Mouse (Mus musculus): Measurements from ENCODE around the gene Robo2.
"Not testable (repeated sequence)": the region's sequence is repeated elsewhere in the genome, so short reads cannot be mapped to it uniquely, and the experiment has no call there.

The Robo2 gene

GRCm38 (mm10) chr16:74128443-74128983 is 283.1 kb downstream of the Robo2 start:
- in situ Hi-C loops (cut with MboI; ENCODE audit: low pct_unique_long_range_greater_than_20kb in 1 of 2, low sequenced_read_pairs in 2 of 2, unreplicated experiment in 1 of 2), result no loop called here

DNA sequence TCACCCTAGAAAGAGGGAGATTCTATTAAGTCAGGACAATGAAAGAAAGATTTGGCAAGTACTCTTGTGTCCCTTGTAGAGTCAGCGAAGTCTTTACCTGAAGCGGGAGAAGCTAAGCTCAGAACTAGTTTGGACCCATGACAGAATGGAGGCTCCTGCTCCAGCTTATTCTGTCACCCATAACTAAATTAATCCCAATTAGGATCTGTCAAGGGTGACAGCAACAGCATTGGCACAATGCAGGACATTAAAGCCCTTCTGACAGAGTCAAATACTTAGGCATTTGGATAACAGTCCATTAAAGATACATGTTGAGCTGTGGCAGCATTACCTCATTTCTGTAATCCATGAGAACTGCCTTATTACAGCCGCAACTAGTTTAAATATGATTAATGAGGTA is 298.5 kb downstream of the Robo2 start:
- in situ Hi-C loops (cut with MboI; ENCODE audit: low pct_unique_long_range_greater_than_20kb in 1 of 2, low sequenced_read_pairs in 2 of 2, unreplicated experiment in 1 of 2), result no loop called here

GRCm38 (mm10) chr16:74111101-74111500 is 300.5 kb downstream of the Robo2 start:
- in situ Hi-C loops (cut with MboI; ENCODE audit: low pct_unique_long_range_greater_than_20kb in 1 of 2, low sequenced_read_pairs in 2 of 2, unreplicated experiment in 1 of 2), result no loop called here

- in situ Hi-C loops (cut with MboI; ENCODE audit: low pct_unique_long_range_greater_than_20kb in 1 of 2, low sequenced_read_pairs in 2 of 2, unreplicated experiment in 1 of 2), result not testable (repeated sequence)
These were observed 307.2 kb downstream of the Robo2 start for GRCm38 (mm10) chr16:74104449-74104848.

GRCm38 (mm10) chr16:74092997-74093801 is 318.4 kb downstream of the Robo2 start:
- in situ Hi-C loops (cut with MboI; ENCODE audit: low pct_unique_long_range_greater_than_20kb in 1 of 2, low sequenced_read_pairs in 2 of 2, unreplicated experiment in 1 of 2), result no loop called here

DNA sequence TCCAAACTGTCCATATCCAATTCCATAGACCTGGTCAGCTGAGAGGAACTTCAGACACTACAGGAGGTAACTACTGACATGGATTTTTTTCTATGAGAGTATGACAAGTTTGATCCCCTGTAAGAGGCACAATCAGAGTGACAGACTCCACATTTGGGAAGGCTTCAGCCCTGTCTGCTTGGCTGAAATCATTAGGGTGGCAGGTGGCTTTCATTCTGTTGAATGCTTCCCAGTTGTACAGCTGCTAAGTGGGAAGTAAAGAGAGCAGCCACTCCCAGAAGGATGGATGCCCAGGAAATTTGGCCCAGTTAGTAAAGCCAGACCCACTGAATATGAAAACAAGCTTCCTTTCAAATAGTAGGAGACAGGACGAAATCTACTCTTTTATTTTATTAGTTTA is 321.7 kb downstream of the Robo2 start:
- in situ Hi-C loops (cut with MboI; ENCODE audit: low pct_unique_long_range_greater_than_20kb in 1 of 2, low sequenced_read_pairs in 2 of 2, unreplicated experiment in 1 of 2), result no loop called here

DNA sequence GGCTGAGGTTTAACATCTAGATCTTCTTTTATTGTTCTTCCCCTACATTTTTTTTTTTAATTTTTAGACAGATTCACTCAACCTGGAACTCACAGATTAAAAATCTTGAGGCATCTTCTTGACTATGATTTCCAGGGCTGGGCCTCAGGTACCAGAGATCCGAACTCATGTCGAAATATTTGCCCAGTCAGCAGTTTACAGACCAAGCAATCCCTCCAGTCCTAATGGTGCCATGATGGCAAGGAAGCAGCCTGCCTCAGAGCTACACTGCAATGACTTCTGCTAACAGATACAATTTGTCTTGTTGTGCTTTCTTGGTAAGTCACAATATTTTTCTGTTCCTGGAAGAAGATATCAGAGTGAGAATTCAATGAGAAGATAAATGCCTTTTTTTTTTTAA is 327.4 kb downstream of the Robo2 start:
- in situ Hi-C loops (cut with MboI; ENCODE audit: low pct_unique_long_range_greater_than_20kb in 1 of 2, low sequenced_read_pairs in 2 of 2, unreplicated experiment in 1 of 2), result no loop called here

GRCm38 (mm10) chr16:74072671-74073070 is 339.0 kb downstream of the Robo2 start:
- in situ Hi-C loops (cut with MboI; ENCODE audit: low pct_unique_long_range_greater_than_20kb in 1 of 2, low sequenced_read_pairs in 2 of 2, unreplicated experiment in 1 of 2), result no loop called here

DNA sequence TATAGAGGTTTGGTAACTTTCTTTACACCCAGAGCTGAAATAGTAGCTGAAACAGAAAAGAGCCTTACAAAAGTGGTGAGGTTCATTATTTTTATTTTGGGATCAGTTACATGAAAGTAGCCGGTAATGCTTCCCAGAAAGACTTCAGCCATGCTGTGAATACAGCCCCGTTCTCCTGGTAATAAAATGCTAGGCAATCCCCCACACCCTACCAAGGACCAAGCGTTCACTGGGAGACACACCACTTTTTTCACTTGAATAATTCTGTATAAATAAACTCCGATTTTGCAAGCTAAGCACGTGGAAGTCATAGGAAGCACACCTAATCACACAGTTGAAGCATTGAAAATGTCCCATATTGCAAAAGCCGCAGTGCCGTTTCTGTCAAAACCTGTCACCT is 341.0 kb downstream of the Robo2 start:
- in situ Hi-C loops (cut with MboI; ENCODE audit: low pct_unique_long_range_greater_than_20kb in 1 of 2, low sequenced_read_pairs in 2 of 2, unreplicated experiment in 1 of 2), result no loop called here

- in situ Hi-C loops (cut with MboI; ENCODE audit: low pct_unique_long_range_greater_than_20kb in 1 of 2, low sequenced_read_pairs in 2 of 2, unreplicated experiment in 1 of 2), result no loop called here
These were observed 345.7 kb downstream of the Robo2 start for GRCm38 (mm10) chr16:74065958-74066357.

GRCm38 (mm10) chr16:74061951-74062350 is 349.7 kb downstream of the Robo2 start:
- in situ Hi-C loops (cut with MboI; ENCODE audit: low pct_unique_long_range_greater_than_20kb in 1 of 2, low sequenced_read_pairs in 2 of 2, unreplicated experiment in 1 of 2), result no loop called here

- in situ Hi-C loops (cut with MboI; ENCODE audit: low pct_unique_long_range_greater_than_20kb in 1 of 2, low sequenced_read_pairs in 2 of 2, unreplicated experiment in 1 of 2), result no loop called here
These were observed 350.1 kb downstream of the Robo2 start for GRCm38 (mm10) chr16:74061479-74061878.

GRCm38 (mm10) chr16:74056886-74057285 is 354.7 kb downstream of the Robo2 start:
- in situ Hi-C loops (cut with MboI; ENCODE audit: low pct_unique_long_range_greater_than_20kb in 1 of 2, low sequenced_read_pairs in 2 of 2, unreplicated experiment in 1 of 2), result no loop called here

DNA sequence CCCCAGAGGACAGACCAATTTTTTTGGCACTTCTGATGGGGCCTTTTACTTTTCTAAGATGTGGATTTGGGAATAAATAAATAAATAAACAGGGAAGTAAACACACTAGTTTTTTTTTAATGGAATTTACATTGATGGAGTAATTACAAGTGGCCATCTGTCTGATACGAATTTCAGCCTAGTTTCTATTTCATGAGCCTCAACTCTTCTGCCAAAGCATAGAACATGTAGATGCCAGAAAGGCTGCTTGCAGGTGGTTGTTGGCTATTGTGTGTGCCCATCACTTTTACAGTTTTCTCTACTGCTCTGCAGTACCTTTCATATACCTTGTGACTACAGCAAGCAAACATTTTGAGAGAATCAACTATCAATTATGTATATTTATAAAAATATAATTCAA is 355.4 kb downstream of the Robo2 start:
- in situ Hi-C loops (cut with MboI; ENCODE audit: low pct_unique_long_range_greater_than_20kb in 1 of 2, low sequenced_read_pairs in 2 of 2, unreplicated experiment in 1 of 2), result no loop called here

DNA sequence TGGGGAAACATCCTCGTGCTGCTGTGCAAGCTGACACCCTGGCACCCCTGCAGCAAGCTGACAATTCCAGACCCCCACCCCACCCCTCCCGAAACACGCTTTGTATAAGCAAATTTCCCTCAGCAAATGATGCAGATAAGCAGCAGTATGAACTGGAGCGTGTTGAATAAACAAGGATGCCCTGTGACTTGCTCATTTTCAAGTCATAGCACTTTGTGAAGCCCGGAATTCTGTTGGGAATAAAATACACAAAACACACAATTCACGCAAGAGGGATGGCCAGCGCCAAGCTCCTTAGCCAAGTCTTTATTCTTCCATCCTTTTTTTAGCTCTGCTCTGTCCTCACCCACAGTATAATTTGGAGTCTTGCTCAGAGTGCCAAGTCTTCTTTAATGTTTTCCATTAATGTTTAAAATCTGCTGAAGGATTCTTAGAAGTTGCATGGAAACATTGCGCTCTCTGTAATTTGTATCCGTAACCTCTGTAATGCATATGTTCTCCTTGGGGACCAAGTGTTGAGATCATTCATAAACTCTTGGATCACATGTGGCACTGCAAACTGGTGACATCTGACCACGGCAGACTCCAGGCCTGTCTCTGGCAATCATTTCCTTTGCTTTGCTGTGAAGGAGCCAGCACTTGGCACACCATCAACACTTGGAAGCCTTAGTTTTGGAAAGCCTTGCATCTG is 356.4 kb downstream of the Robo2 start:
- in situ Hi-C loops (cut with MboI; ENCODE audit: low pct_unique_long_range_greater_than_20kb in 1 of 2, low sequenced_read_pairs in 2 of 2, unreplicated experiment in 1 of 2), result no loop called here

GRCm38 (mm10) chr16:74049467-74049866 is 362.2 kb downstream of the Robo2 start:
- in situ Hi-C loops (cut with MboI; ENCODE audit: low pct_unique_long_range_greater_than_20kb in 1 of 2, low sequenced_read_pairs in 2 of 2, unreplicated experiment in 1 of 2), result no loop called here

GRCm38 (mm10) chr16:74048980-74049379 is 362.6 kb downstream of the Robo2 start:
- in situ Hi-C loops (cut with MboI; ENCODE audit: low pct_unique_long_range_greater_than_20kb in 1 of 2, low sequenced_read_pairs in 2 of 2, unreplicated experiment in 1 of 2), result no loop called here

- in situ Hi-C loops (cut with MboI; ENCODE audit: low pct_unique_long_range_greater_than_20kb in 1 of 2, low sequenced_read_pairs in 2 of 2, unreplicated experiment in 1 of 2), result no loop called here
These were observed 364.4 kb downstream of the Robo2 start for GRCm38 (mm10) chr16:74047232-74047631.

DNA sequence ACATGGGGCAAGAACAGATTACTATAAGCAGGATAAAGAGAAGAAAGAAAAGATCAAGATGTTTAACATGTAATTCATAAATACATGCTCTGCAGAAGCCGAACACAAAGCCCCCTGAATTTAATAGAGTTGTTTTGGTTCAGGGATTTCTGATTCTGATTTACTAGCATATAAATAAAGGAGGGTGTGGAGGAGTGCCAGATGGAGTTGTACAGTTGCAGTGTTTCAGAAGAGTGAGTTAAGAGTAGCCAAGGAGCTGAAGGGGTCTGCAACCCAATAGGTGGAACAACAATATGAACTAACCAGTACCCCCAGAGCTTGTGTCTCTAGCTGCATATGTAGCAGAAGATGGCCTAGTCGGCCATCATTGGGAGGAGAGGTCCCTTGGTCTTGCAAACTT is 370.8 kb downstream of the Robo2 start:
- in situ Hi-C loops (cut with MboI; ENCODE audit: low pct_unique_long_range_greater_than_20kb in 1 of 2, low sequenced_read_pairs in 2 of 2, unreplicated experiment in 1 of 2), result not testable (repeated sequence)

DNA sequence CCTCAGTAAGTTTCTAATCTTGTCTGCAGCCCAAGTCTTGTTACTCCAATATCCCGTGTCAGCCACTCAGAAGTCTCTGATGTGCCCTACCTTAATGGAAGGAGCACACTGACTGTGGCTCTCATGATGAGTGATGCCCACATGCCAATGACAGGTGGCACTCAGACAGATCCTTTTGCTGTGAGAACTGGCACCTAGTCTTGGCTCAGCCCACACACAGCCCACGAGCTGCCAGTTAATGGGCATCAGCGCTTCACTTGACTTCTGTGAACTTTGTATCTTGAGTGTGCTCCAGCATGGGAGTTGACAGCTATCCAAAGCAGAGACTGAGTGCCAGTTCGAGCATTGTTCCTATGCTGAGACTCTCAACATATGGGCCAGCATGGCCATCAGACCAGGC is 383.8 kb downstream of the Robo2 start:
- in situ Hi-C loops (cut with MboI; ENCODE audit: low pct_unique_long_range_greater_than_20kb in 1 of 2, low sequenced_read_pairs in 2 of 2, unreplicated experiment in 1 of 2), result no loop called here
